Mouse (Mus musculus) activated CD4-positive, CD25-positive, alpha-beta regulatory T cell, adult 4 months (primary cell): ENCODE data around the gene Ttn. TPM values are rescaled to one million over a fixed set of nuclear protein-coding genes. Genes with fewer than 3 reads are reported as not detected.
A peak's percentile ranks its signal among the peaks of the same experiment; 100 is the strongest.

ENCODE experiments used
- ATAC-seq: one replicate; pipeline ENCODE4 v1.8.0; 2017
- polyA plus RNA-seq, 2 experiments: library from polyadenylated mRNA; unstranded; fragments of 100-300 nt; shearing (Covaris generic); gene quantifications; one replicate each; pipeline ENCODE4 v1.2.1; 2017

The Ttn gene
- polyA plus RNA-seq, 2 experiments from 2014 or later: 6.2 to 6.9 TPM

DNA sequence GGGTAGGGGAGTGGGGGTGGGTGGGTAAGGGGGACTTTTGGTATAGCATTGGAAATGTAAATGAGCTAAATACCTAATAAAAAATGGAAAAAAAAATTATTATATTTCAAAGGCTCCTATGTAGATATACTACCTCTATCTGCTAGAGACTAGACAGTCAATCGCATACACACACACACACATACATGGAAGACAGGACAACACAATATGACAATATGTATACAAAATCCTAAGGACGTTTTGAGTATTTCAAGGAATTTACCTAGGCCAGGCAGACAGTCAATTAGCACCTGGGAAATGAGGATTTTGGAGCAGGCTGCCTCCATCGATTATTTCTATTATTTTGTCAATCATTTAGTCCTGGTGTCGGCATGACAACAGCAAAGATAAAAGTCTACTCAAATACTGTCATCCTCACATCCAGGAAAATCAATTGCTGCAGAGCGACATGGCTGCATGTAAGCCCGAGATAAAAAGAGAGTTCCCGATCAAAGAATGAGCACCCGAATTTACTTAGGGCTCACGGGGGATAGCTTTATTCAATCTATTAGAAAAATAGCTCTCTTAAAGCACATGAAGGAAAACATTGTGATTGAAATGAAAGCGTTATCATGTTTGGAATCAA is 20.8 kb downstream of the Ttn start:
- ATAC-seq: no peak

DNA sequence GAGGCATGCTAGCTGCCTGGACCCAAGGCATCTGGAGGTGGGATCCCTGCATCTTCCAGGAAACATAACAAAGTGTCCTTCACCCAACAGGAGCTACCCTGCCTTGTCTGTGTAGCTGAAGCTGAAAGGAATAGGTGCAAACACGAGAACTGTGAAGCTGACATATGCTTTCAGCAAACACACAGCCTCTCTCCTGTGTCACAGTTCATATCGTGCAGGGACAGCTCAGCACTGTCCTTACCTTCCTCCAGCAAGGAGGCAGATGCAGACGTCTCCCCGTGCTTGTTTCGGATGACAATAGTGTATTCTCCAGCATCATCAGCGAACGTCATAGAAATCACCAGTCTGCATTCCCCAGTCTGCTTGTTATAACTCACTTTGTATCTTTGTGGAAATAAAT is 32.6 kb downstream of the Ttn start:
- ATAC-seq: no peak

DNA sequence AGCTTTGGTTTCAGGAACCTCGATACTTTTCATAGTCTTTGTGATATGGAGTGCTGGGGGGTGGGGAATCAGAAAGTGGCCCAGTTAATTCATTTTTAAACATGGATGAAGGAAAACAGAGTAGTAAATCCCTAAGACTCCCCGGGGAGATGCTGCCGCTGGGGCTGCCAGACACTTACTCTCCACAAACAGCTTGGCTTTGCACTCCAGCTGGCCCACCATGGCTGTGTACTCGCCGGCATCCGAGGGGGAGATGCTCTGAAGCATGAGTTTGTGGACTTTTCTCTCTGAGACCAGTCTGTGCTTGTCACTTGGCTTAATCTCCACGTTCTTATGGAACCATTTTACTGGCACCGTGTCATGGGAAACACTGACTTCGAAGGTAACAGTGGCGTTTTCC is 43.8 kb downstream of the Ttn start:
- no peak for ATAC-seq

DNA sequence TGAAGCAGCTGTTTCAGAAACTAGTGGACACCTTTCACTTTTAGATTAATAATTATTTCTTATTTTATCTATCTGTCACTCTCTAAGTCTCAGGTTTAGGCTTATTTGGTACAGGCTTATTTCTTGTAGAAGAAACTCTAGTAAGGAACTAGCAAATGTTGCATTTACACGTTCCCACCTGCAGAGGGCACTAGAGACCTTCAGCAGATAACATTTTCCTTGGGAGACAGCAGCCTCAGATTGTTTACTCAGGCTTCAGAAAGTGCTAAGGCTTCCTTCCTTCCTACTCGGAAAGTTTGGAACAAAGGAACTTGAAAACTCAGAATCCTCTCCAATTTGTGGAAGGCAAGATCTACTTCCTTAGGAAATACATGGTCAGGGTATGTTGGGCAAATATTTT is 52.6 kb downstream of the Ttn start:
- ATAC-seq: no peak

DNA sequence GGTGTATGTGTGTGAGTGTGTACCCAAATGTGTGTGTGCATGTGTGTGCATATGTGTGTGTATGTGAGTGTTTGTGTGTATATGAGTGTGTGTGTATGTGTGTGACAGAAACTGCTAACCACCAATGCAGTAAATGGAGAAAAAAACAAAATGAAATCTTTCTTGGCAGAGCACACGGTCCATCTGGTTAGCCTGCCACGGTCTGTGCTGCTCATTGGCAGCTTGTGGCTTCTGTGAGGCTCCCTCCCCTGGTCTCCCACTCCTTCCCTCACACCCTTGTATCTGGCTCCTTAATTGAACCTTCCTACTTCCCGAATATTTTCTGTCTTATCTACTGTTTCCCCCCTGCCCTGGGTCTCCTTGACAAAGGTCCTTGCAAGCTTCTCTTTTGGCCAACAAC is 53.5 kb downstream of the Ttn start:
- no peak for ATAC-seq

DNA sequence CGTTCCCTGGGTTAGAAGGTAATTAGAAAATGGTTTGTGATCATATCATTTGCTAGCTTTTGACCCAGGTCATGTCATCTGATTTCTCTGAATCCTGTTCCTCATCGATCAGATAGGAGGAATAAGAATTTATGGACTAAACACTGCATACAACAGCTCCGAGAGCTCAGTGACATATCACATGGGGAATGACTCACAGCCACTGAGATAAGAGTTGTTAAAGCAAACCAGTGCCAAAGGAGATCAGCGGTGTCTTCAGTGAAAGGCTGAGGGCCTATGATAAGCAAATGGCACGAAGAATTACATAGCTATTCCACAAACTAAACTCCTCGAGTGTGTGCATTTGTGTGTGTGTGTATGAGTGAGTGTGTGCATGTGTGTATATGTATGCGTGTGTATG is 54.0 kb downstream of the Ttn start:
- no peak for ATAC-seq

DNA sequence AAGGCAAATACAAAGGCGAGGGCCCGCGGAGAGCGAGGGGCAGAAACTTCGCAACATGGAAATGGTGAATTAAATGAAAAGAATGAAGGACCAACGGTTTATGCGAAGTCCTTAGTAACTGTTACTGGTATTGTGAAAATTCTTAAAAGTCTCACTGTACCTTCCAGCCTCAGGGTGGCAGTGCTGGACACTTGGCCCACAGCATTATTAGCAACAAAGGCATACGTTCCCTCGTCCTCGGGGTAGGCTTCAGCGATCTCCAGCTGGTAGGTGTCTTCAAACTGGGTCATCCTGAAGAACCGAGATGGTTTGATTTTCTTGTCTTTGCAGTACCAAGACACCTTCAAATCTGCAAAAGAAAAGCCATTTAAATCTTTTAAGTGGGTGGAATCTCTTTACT is 55.4 kb downstream of the Ttn start:
- no peak for ATAC-seq

DNA sequence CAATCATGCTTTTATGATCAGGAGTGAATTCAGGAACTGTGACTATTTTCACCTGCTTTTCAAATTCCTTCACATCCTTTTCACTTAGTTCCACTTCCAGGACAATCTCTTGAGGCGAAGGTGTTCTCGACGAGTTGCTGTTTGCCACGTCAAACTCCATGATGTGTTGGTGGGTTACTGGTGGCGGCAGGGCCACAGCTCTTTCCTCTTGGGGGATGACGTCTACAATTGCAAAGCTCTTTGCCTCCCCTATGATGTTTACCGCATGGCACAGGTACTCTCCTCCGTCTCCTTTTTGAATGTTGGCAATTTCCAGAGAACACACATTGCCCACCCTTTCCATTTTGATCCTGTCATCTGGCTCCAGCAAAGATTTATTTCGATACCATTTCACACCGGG is 67.4 kb downstream of the Ttn start:
- ATAC-seq: no peak

DNA sequence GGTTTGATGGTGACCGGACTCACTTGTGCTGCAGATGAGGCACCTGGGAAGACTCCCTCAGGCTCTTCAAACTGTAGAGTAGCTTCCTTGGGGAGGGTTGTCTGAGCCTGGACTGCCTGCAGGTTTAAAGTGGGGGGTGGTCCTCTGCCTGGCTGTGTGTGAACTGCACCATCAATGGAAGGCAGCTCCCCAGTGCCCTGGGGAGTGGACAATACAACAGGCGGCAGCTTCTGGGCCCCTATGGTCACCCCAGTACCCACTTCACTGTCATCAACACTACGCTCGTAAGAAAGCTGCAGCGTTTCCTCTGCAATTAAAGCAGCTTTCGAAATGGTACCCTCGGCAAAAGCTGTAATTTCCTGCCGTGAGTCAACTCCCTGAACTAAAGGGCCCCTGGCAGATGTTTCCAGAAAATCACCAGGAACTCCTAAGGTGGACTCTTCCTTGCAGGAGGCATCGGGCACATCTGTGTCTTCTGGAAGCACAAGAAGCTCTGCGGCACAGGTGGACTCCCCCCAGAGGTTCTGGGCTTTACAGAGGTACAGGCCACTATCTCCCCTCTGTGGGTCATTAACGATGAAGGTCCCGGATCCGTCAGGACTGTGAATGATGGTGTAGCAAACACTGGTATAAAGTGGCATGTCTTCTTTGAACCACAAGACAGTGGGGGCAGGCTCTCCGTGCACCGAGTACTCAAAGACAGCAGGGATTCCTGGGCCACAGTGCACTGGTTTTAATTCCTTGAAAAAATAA is 73.5 kb downstream of the Ttn start:
- no peak for ATAC-seq

DNA sequence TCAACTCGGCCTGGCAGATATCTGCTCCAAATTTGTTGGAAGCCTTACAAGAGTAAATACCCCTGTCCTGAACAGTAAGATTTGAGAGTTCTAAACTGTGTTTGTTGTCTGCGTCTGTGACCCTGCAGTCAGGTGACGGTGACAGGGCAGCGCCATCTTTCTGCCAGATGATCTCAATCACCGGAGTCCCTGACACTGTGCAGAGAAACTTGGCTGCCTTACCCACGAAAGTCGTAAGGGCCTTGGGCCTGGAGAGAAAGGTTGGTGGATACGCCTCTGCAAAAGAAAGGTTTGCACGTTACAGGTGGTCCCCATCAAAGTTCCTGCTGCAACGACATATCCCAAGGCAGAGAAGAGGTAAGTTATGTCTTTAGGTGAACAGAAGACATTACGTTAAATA is 79.0 kb downstream of the Ttn start:
- ATAC-seq: no peak

DNA sequence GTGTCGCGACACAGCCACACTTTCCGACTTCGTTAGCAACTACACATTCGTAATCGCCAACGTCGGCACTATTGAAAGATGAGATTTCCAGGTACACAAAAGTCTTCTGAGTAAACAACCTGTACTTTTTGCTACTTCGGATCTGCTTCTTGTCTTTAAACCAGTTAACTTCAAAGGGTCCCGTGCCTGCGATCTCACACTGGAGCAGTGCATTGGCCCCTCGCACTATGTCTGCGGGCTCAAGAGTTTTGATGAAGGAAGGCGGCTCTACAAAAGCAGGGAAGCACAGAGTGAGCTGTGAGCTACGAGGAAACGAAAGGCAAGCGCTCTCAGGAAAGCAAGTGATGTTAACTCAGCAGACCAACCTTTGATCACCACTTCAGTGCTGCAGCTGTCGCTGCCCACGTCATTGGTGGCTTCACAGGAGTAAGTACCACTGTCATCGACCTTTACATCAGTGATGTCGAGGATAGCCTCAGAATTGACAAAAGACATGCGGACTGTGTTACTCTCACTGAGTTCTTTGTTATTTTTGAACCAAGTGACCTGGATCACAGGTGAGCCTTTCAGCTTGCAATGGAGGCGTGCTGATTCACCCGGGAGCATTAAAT is 80.8 kb downstream of the Ttn start:
- ATAC-seq: no peak

DNA sequence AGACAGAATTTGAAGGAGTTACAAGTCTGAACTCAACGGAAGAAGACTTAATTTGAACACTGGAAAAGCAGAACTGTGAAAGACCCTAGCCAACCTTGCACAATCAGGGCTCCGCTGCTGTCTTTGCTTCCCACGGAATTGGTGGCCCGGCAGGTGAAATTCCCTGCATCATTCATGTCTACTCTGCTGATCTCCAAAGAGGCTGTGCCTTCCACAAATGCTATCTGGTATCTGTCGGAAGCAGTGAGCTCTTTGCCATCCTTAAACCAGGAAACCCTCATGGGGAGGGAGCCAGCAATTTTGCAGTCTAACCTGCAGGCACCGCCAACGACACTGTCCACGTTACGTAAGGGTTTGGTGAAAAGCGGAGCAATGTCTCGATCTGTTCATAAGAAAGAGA is 82.5 kb downstream of the Ttn start:
- ATAC-seq: no peak

DNA sequence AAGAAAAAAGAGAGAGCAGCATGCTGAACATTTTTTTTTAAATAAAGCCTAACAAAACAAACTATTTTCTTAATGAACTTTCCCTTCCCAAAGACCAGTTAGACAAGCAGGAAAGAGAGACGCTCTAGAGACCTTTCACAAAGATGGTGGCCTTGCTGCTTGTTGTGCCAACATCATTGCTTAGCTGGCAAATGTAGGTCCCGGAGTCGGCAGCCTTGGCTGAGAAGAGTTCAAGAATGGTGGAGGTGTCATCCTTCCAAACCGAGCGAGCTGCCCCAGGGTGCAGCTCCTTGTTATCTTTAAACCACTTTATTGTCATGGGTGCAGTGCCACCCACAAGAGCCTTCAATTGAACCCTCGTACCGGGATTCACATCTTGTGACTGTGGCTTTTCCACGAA is 85.4 kb downstream of the Ttn start:
- no peak for ATAC-seq

DNA sequence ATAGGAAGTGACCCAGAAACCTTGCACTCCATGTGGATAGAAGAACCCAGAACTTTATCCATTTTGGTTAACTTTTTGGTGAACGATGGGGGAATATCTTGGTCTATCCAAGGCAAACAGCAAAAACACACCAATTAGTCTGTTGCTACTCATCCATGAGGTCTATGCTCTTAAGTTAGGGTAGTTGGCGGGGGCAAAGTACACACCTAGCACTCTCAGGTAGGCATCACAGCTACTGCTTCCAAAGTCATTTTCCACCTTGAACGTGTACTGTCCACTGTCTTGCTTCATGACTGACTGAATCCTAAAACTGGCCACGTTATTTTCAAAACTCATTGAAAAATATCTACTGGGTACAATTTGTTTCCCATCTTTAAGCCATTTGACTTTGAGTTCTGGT is 87.0 kb downstream of the Ttn start:
- ATAC-seq: no peak

DNA sequence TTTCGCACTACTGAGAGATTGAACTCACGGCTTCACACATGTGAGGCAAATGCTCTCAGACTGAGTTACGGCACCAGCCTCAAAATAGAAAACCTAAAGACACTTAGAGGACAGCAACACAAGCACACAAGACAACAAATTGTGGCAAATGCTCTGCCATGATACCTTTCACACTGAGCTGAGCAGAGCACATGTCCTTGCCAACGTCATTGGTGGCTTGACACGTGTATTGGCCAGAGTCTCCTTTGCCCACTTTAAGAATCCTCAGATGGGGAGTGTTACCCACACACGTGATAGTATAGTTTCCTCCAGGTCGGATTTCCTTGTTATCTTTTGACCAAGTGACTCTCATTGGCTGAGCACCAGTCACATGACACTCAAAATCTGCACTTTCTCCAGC is 93.6 kb downstream of the Ttn start:
- ATAC-seq: no peak

DNA sequence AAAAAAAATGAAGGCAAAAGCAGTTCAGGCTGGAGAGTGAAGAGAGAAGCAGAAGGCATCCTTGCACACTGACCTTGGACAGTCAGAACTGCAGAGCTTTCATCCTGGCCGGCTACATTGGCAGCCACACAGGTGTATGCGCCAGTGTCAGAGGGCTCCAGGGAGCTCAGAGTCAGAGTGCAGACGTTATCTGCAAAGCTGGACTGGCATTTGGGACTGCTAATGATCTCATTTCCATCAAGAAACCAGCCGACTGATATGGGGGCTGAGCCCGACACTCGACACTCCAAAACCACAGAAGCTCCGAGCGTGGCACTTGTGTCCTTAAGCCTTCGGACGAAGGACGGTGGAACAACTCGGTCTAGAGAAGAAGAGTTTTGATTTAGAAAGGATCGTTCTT is 96.5 kb downstream of the Ttn start:
- no peak for ATAC-seq

DNA sequence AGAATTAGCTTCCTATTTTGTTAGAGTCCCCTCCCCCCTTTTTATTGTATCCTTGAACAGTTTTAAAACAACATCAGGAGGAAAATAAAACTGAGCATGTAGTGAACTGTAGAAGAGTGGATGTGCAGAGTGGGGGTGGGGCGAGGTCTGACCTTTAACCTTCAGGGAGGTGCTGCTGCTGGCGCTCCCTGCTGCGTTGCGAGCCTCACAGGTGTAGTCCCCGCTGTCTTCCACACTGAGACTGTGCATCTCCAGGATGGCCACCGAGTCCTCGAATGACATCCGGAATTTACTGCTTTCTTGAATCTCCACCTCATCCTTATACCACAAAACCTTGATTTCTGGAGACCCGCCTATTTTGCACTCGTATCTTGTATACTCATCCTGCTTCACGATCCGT is 100.9 kb downstream of the Ttn start:
- ATAC-seq: no peak

DNA sequence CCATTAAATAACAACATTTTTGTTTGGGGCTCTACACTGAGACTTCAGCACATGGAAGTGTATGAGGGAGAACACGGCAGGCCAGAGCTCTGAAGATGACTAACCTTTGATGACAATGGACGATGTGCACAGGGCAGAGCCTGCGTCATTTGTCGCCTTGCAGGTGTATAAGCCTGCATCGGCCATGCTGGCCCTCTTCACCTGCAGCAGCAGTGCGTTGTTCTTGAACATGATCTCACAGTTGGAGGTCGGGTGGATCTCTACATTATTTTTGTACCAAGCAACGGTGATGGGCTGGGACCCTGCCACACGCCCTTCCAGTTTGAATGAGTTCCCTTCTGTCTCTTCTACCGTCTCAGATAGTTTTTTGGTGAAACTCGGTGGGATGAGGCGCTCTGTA is 106.8 kb downstream of the Ttn start:
- ATAC-seq: no peak

DNA sequence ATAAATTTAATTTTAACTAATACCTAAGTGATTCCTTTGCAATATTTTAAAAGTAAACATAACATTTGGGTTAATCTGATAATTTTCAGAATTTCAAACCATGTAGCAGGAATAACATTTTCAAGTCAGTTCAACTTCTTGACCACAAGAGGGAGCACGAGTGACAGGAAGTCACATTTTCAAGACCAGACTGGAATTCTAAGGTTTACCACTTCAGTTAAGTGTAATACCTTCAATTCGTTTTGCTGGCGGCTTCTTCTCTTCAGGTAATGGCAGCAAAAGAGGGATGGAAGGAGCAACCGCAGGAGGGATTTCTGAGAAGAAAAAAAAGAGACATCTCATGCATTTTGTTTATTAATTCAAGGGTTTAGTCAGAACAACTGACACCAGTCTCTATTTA is 115.4 kb downstream of the Ttn start:
- ATAC-seq: peak; percentile 52

DNA sequence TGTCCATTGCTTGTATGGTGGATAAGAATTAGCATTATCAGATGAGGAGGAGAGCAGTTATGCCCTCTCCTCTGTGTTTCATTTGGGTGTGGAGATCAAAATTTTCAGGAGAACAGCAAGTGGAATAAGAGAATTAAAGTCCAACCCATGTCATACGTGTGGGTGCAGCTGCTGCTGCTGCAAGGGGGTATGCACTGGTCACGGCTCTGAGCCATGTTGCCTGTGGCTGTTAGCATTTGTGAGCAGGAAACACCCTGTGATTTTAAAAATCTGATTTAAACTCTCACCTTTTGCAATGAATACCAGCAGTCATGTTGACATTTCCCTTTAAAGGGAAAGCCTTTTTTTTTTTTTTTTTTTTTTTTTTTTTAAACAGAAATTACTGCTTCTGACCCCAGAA is 116.8 kb downstream of the Ttn start:
- no peak for ATAC-seq

DNA sequence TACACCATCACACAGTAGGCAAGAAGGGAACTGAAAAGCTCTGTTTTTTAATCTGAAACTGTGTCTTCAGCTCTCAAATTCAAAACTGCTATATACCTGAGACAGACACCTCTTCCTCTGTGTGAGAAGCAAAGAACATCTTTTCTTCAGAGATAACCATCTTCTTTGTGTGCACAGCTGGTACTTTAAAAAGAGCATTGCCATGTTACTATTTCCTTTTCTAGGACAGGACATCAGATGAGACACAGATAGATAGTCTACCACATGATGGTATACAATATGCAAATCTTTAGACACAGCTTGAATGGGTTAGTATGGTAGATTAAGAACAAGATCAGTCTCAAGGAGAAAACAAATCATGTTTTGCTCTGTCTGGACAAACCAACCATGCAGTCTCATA is 121.0 kb downstream of the Ttn start:
- no peak for ATAC-seq

DNA sequence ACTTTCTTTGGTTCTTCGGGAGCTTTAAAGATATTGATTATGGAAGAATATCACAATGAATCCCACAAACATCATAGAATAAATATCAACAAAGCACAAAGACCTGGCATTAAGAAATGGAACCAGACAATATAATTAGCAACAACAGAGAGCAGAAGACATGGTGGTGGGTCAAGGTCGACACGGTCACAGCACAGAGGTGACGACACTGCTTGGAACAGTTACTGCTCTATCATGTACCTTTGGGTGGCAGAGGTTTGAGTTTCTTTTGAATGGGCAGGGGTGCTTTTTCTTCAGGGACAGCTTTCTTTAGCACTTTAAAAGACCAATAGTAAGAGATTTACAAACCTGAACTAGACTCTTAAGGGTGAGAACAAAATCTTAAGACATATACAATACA is 132.3 kb downstream of the Ttn start:
- no peak for ATAC-seq

DNA sequence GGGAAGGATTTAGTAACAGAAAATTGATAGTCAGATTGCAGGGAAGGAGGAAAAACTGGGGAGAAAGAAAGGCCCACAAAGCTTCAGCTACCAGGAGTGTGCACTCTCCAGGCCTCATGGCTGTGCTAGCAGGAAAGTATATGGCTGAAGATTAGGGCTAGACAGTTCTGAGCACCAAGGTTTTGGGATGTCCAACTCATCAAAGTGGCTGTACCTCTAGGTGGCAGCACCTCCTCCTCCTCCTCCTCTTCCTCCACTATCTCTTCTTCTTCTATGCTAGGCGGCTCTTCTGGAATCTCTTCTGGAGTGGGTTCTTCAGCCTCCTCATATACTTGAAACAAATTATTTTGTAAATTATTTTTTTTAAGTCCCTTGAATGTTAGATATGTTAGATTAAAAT is 139.2 kb downstream of the Ttn start:
- no peak for ATAC-seq

DNA sequence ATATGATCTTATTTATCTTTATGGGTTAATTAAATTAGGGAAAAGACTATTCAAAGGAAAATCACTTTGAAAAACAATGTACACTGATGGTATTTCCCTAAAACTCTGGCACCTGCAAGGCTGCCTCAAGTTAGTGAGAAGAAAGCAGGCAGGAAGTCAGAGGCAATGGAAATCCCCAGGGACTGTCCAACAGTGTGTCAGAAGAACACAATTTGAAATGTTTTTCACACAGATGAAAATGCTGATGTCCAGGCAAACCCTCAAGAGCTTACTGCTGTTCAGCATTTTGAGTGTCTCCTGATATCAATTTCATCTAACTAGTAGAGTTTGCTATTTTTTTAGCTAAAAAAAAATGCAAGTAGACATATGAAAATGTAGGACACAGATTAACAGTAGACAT is 161.9 kb downstream of the Ttn start:
- ATAC-seq: peak; percentile 91

DNA sequence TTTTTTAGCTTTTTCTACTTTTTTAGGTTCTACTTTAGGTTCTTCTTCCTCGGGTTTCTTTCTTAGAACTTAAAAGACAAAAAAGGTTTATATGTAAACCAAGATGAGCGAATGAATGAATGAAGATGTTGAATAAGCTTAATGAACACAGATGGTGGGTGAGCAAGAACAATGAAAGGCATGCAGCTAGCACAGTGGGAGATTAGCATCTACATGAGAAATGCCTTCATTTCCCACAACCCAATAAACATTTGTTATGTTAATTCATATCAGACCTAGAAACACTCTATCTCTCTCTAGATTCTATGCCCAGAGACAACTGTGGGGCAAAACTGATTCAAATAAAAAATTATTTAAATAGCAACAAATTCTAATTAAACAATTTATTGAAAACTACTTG is 164.6 kb downstream of the Ttn start:
- no peak for ATAC-seq
